Mouse (Mus musculus): Measurements from ENCODE around the gene Zfp668. TPM values are rescaled to one million over a fixed set of nuclear protein-coding genes. Genes with fewer than 3 reads are reported as not detected.
"Not testable (repeated sequence)": the region's sequence is repeated elsewhere in the genome, so short reads cannot be mapped to it uniquely, and the experiment has no call there.

Zfp668 gene
- polyA plus RNA-seq, 1 experiment from 2014 or later: 11.5 TPM

DNA sequence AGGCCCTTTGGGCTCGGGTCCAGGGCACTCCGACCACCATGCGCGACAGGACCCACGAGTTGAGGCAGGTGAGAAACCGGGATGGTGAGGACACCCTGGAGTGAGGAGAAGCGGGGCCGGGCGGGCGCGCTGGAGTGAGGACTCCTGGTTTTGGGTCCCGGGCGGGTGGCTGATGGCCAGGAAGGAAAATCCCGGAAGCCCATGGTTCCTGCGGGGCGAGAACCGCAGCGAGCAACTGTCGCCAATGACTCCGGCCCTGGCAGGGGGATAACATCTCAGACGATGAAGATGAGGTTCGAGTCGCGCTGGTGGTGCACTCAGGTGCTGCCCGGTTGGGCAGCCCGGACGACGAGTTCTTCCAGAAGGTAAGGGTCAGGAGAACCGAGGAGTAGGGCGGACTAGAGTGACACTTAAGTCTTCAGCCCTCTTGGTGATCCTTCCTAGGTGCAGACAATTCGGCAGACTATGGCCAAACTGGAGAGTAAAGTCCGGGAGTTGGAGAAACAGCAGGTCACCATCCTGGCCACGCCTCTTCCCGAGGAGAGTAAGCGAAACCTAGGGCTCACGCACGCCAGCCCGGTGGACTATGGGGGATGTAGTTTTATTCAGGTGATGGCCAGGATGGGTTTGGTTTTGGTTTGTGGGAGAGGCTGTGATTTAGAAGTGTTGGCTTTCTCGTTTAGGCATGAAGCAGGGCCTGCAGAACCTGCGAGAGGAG, 34.5 kb downstream of the Zfp668 start:
- no peaks in the 10 kb centered on the region for H3K27me3 ChIP-seq (ENCODE audit: control insufficient read depth, insufficient read depth, low read length)
- H3K9ac ChIP-seq (ENCODE audit: low read depth, low read length): peak overlapping the region; percentile 84
- H3K27ac ChIP-seq (ENCODE audit: low read depth, low read length): peak overlapping the region; percentile 86
- H3K4me3 ChIP-seq (ENCODE audit: low read depth, low read length): peak overlapping the region; percentile 91
- peaks cover 5% of the 10 kb centered on the region; the same call in 1 of the 2 replicates for H3K4me1 ChIP-seq (ENCODE audit: control insufficient read depth, insufficient read depth, low read length)
- peaks cover 11% of the 10 kb centered on the region; the same call in 1 of the 2 replicates for H3K36me3 ChIP-seq (ENCODE audit: control insufficient read depth, insufficient read depth, low read length)
- WGBS (ENCODE audit: insufficient replicate concordance): under 1% methylated on average over 40 of the region's 40 CpGs
- H3K4me2 ChIP-seq: peak overlapping the region; percentile 87
- peak; percentile 64 for ATAC-seq (replicated peaks; ENCODE audit: insufficient number of reproducible peaks, low FRiP score, low TSS enrichment)
- H3K9me3 ChIP-seq (replicated peaks; ENCODE audit: control insufficient read depth, low read length): no peaks in the 10 kb centered on the region

- peaks cover 7% of the 10 kb centered on the region; the same call in 1 of the 2 replicates for H3K36me3 ChIP-seq (ENCODE audit: control insufficient read depth, insufficient read depth, low read length)
- peak overlapping the region; percentile 91 for H3K4me3 ChIP-seq (ENCODE audit: low read depth, low read length)
- WGBS (ENCODE audit: insufficient replicate concordance): under 1% methylated on average over 46 of the region's 46 CpGs
- peak overlapping the region; percentile 84 for H3K9ac ChIP-seq (ENCODE audit: low read depth, low read length)
- H3K27ac ChIP-seq (ENCODE audit: low read depth, low read length): peak overlapping the region; percentile 86
- no peaks in the 10 kb centered on the region for H3K27me3 ChIP-seq (ENCODE audit: control insufficient read depth, insufficient read depth, low read length)
- no peaks in the 10 kb centered on the region for H3K9me3 ChIP-seq (replicated peaks; ENCODE audit: control insufficient read depth, low read length)
- H3K4me1 ChIP-seq (ENCODE audit: control insufficient read depth, insufficient read depth, low read length): peaks cover 5% of the 10 kb centered on the region; the same call in 1 of the 2 replicates
- ATAC-seq (replicated peaks; ENCODE audit: insufficient number of reproducible peaks, low FRiP score, low TSS enrichment): peak; percentile 88
- H3K4me2 ChIP-seq: peak overlapping the region; percentile 87
Observed at GRCm38 (mm10) chr7:127841340-127842000, 35.2 kb downstream of the Zfp668 start.

- H3K4me1 ChIP-seq (ENCODE audit: control insufficient read depth, insufficient read depth, low read length): peaks cover 5% of the 10 kb centered on the region; the same call in 1 of the 2 replicates
- peak overlapping the region; percentile 86 for H3K27ac ChIP-seq (ENCODE audit: low read depth, low read length)
- H3K9ac ChIP-seq (ENCODE audit: low read depth, low read length): peak overlapping the region; percentile 73
- WGBS (ENCODE audit: insufficient replicate concordance): 6% methylated on average over 15 of the region's 15 CpGs
- peak overlapping the region; percentile 91 for H3K4me3 ChIP-seq (ENCODE audit: low read depth, low read length)
- H3K27me3 ChIP-seq (ENCODE audit: control insufficient read depth, insufficient read depth, low read length): no peaks in the 10 kb centered on the region
- ATAC-seq (replicated peaks; ENCODE audit: insufficient number of reproducible peaks, low FRiP score, low TSS enrichment): no peak
- no peaks in the 10 kb centered on the region for H3K9me3 ChIP-seq (replicated peaks; ENCODE audit: control insufficient read depth, low read length)
- H3K36me3 ChIP-seq (ENCODE audit: control insufficient read depth, insufficient read depth, low read length): peaks cover 5% of the 10 kb centered on the region; the same call in 1 of the 2 replicates
- peak overlapping the region; percentile 87 for H3K4me2 ChIP-seq
Observed at GRCm38 (mm10) chr7:127840886-127841285, 35.7 kb downstream of the Zfp668 start.

- not testable (repeated sequence) for ATAC-seq (replicated peaks; ENCODE audit: insufficient number of reproducible peaks, low FRiP score, low TSS enrichment); H3K4me2 ChIP-seq; H3K9me3 ChIP-seq (replicated peaks; ENCODE audit: control insufficient read depth, low read length); H3K36me3 ChIP-seq (ENCODE audit: control insufficient read depth, insufficient read depth, low read length); H3K4me3 ChIP-seq (ENCODE audit: low read depth, low read length); H3K27ac ChIP-seq (ENCODE audit: low read depth, low read length); H3K4me1 ChIP-seq (ENCODE audit: control insufficient read depth, insufficient read depth, low read length); H3K27me3 ChIP-seq (ENCODE audit: control insufficient read depth, insufficient read depth, low read length); H3K9ac ChIP-seq (ENCODE audit: low read depth, low read length)
- 75% methylated on average over 2 of the region's 2 CpGs for WGBS (ENCODE audit: insufficient replicate concordance)
Observed at GRCm38 (mm10) chr7:127840031-127840430, 36.6 kb downstream of the Zfp668 start.

GRCm38 (mm10) chr7:127837878-127838277, 38.8 kb downstream of the Zfp668 start:
- H3K27me3 ChIP-seq (ENCODE audit: control insufficient read depth, insufficient read depth, low read length); H3K9me3 ChIP-seq (replicated peaks; ENCODE audit: control insufficient read depth, low read length); ATAC-seq (replicated peaks; ENCODE audit: insufficient number of reproducible peaks, low FRiP score, low TSS enrichment); H3K4me2 ChIP-seq; H3K4me1 ChIP-seq (ENCODE audit: control insufficient read depth, insufficient read depth, low read length); H3K4me3 ChIP-seq (ENCODE audit: low read depth, low read length); H3K9ac ChIP-seq (ENCODE audit: low read depth, low read length); H3K36me3 ChIP-seq (ENCODE audit: control insufficient read depth, insufficient read depth, low read length); H3K27ac ChIP-seq (ENCODE audit: low read depth, low read length): not testable (repeated sequence)
- WGBS (ENCODE audit: insufficient replicate concordance): 77% methylated on average over 4 of the region's 4 CpGs

DNA sequence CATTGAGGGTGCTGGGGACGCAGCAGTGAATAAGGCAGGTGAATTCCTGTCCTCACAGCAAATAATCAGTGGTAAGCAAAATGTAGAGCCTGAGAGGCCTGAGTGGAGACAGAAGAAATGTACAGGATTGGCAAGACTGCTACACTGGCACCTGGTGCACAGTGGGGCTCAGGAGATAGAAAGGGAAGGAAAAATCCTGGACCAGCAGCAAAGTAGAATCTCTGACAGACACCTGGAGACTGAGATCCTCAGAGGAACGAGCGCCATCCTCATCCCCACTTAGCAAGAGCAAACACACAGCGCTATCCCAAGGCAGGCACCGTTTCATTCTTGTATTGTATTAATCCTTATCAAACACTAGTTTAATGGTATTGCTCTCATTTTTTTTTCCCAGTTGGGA, 39.2 kb downstream of the Zfp668 start:
- Histone ChIP-seq H3K4me3 (ENCODE audit: low read depth, low read length) (no peak overlapping the region), H3K36me3 (ENCODE audit: control insufficient read depth, insufficient read depth, low read length) (no peaks in the 10 kb centered on the region), H3K9ac (ENCODE audit: low read depth, low read length) (no peak overlapping the region), H3K27ac (ENCODE audit: low read depth, low read length) (no peak overlapping the region), H3K4me2 (no peak overlapping the region), H3K27me3 (ENCODE audit: control insufficient read depth, insufficient read depth, low read length) (no peaks in the 10 kb centered on the region), H3K4me1 (ENCODE audit: control insufficient read depth, insufficient read depth, low read length) (peaks cover 1% of the 10 kb centered on the region; the same call in 1 of the 2 replicates), H3K9me3 (replicated peaks; ENCODE audit: control insufficient read depth, low read length) (no peaks in the 10 kb centered on the region)
- WGBS (ENCODE audit: insufficient replicate concordance): 86% methylated on average over 5 of the region's 5 CpGs
- ATAC-seq (replicated peaks; ENCODE audit: insufficient number of reproducible peaks, low FRiP score, low TSS enrichment): no peak

- WGBS (ENCODE audit: insufficient replicate concordance): 75% methylated on average over 2 of the region's 2 CpGs
- H3K27me3 ChIP-seq (ENCODE audit: control insufficient read depth, insufficient read depth, low read length): no peaks in the 10 kb centered on the region
Observed at GRCm38 (mm10) chr7:127835550-127835949, 41.1 kb downstream of the Zfp668 start.

DNA sequence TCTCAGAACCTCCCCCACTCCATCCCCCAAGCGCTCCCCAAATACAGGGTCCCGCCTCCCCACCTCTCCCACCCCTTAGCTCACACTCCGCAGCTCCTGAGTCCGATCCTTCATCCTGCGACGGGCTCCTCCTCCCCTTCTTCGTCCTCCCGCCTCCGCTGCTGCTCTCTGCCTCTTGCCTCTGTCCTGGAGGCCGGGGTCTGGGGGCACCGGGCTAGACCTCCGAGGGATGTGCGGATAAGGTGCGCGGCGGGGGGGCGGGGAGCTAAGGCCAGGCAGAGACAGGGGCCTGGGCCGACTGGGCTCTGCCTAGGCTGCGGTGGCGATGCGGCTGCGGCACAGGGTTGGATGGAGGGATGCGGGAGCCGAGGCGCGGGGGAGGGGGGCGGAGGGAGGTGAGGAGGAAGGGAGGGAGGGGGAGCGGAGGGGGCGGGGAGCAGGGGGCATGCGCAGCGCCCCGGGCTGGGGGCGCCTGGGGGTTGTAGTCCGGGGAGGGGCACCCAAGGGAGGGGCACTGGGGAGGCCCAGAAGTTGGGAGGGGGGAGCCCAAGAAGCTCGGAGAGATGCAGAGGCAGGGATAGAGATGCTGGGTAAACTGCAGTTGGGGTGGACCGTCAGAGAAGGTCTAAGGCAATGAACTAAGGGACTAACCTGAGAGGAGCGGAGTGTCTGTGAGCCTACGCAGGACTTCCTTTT, 52.3 kb downstream of the Zfp668 start, which contains the start of the genes Stx4a and Stx1b:
TSS of gene Stx4a (plus strand) at position 119 of the 696 bp plus-strand sequence.
TSS of gene Stx1b (minus strand) at position 374 of the 696 bp plus-strand sequence.
- no peaks in the 10 kb centered on the region for H3K36me3 ChIP-seq (ENCODE audit: control insufficient read depth, insufficient read depth, low read length)
- ATAC-seq (replicated peaks; ENCODE audit: insufficient number of reproducible peaks, low FRiP score, low TSS enrichment): peak; percentile 44; the same call in 1 of the 2 replicates
- H3K27me3 ChIP-seq (ENCODE audit: control insufficient read depth, insufficient read depth, low read length): peaks cover 3% of the 10 kb centered on the region; the same call in 1 of the 2 replicates
- H3K4me2 ChIP-seq: peak within 1 kb of the TSS; percentile 80
- H3K4me3 ChIP-seq (ENCODE audit: low read depth, low read length): peak within 1 kb of the TSS; percentile 54
- H3K9ac ChIP-seq (ENCODE audit: low read depth, low read length): peak within 1 kb of the TSS; percentile 66
- H3K27ac ChIP-seq (ENCODE audit: low read depth, low read length): no peak within 1 kb of the TSS
- 5% methylated on average over 26 of the region's 38 CpGs for WGBS (ENCODE audit: insufficient replicate concordance)
- peaks cover 8% of the 10 kb centered on the region; the same call in 1 of the 2 replicates for H3K4me1 ChIP-seq (ENCODE audit: control insufficient read depth, insufficient read depth, low read length)
- H3K9me3 ChIP-seq (replicated peaks; ENCODE audit: control insufficient read depth, low read length): no peaks in the 10 kb centered on the region

More at GRCm38 (mm10) chr7:127835550-127835949, 41.1 kb downstream of the Zfp668 start:
- Histone ChIP-seq H3K4me3 (ENCODE audit: low read depth, low read length) (no peak overlapping the region), H3K9me3 (replicated peaks; ENCODE audit: control insufficient read depth, low read length) (no peaks in the 10 kb centered on the region), H3K27ac (ENCODE audit: low read depth, low read length) (no peak overlapping the region), H3K36me3 (ENCODE audit: control insufficient read depth, insufficient read depth, low read length) (no peaks in the 10 kb centered on the region), H3K4me2 (no peak overlapping the region), H3K4me1 (ENCODE audit: control insufficient read depth, insufficient read depth, low read length) (no peaks in the 10 kb centered on the region), H3K9ac (ENCODE audit: low read depth, low read length) (no peak overlapping the region)
- ATAC-seq (replicated peaks; ENCODE audit: insufficient number of reproducible peaks, low FRiP score, low TSS enrichment): no peak

Measured in heart, embryonic 11.5 days (tissue).